In genomic region chr14:30855316-30855715, GRCm38 (mm10) we compare ENCODE assay signal across 19 mouse cellular contexts. TPM values are rescaled to one million over a fixed set of nuclear protein-coding genes. Genes with fewer than 3 reads are reported as not detected.
DNase-seq lines count a peak whose midpoint lies in the region; ATAC-seq and TF ChIP-seq lines count a peak whose summit lies in the region.
"Had no signal": no experiment of that assay in that cellular context is flagged by ENCODE, and none has a peak within 500 bp of the region (broad histone marks: within the 10 kb centered on the region; RNA-seq: fewer than 3 reads in every experiment).

No protein-coding gene starts in this region.

- no peak for TF ChIP-seq POLR2A in lung, adult 2 months (IDR thresholded peaks at IDR 0.05; ENCODE audit: borderline replicate concordance, extremely low read depth, low read depth, low read length)

- H3K4me3 ChIP-seq in lung, adult 2 months (replicated peaks; ENCODE audit: extremely low read depth, low read depth, low read length) = no peak overlapping the region
- H3K4me3 ChIP-seq in hindbrain, postnatal 0 days (ENCODE audit: low read length) = no peak overlapping the region
- H3K4me3 ChIP-seq: heart, embryonic 12.5 days; limb, embryonic 13.5 days; midbrain, embryonic 12.5 days had no signal

- no peaks in the 10 kb centered on the region for H3K4me1 ChIP-seq in lung, adult 2 months (ENCODE audit: control insufficient read depth, insufficient read depth, low read length)
- no peaks in the 10 kb centered on the region for H3K4me1 ChIP-seq in hindbrain, postnatal 0 days (ENCODE audit: insufficient read depth, low read length)
- H3K4me1 ChIP-seq: limb, embryonic 13.5 days; midbrain, embryonic 12.5 days had no signal

- H3K27ac ChIP-seq in hindbrain, postnatal 0 days = no peak overlapping the region
- H3K27ac ChIP-seq: limb, embryonic 13.5 days; midbrain, embryonic 12.5 days had no signal

- no peak overlapping the region for H3K4me2 ChIP-seq in hindbrain, postnatal 0 days (ENCODE audit: low read depth, low read length)
- H3K4me2 ChIP-seq: heart, embryonic 12.5 days; limb, embryonic 13.5 days; midbrain, embryonic 12.5 days had no signal

- 69% methylated on average over 3 of the region's 3 CpGs for WGBS in lung, adult 2 months
- WGBS in hindbrain, postnatal 0 days = 93% methylated on average over 3 of the region's 3 CpGs

- peak; percentile 64 for ATAC-seq in cerebellum, adult (ENCODE audit: insufficient number of reproducible peaks, low FRiP score, low TSS enrichment)
- no peak for ATAC-seq in hindbrain, postnatal 0 days
- ATAC-seq: forebrain, postnatal 0 days had no signal

- no peaks in the 10 kb centered on the region for H3K36me3 ChIP-seq in hindbrain, postnatal 0 days (ENCODE audit: insufficient read depth, low read length)
- H3K36me3 ChIP-seq: heart, embryonic 12.5 days had no signal

- no peak overlapping the region for H3K9ac ChIP-seq in hindbrain, postnatal 0 days (replicated peaks; ENCODE audit: low read length)
- H3K9ac ChIP-seq: forebrain, postnatal 0 days; heart, embryonic 12.5 days; limb, embryonic 13.5 days; midbrain, embryonic 12.5 days had no signal

- no peak for TF ChIP-seq CTCF in lung, adult 2 months (IDR thresholded peaks at IDR 0.05; ENCODE audit: insufficient read depth, low read length)
- TF ChIP-seq CTCF in hindbrain, postnatal 0 days (IDR thresholded peaks at IDR 0.05; ENCODE audit: low read depth) = no peak

- no peaks in the 10 kb centered on the region for H3K9me3 ChIP-seq in hindbrain, postnatal 0 days (ENCODE audit: low read length)
- H3K9me3 ChIP-seq: heart, embryonic 12.5 days; midbrain, embryonic 12.5 days had no signal

- no peaks in the 10 kb centered on the region for H3K27me3 ChIP-seq in hindbrain, postnatal 0 days (ENCODE audit: insufficient read depth, low read length)
- H3K27me3 ChIP-seq: heart, embryonic 12.5 days; limb, embryonic 13.5 days; midbrain, embryonic 12.5 days had no signal

- DNase-seq in cerebellum, postnatal 4 days (ENCODE audit: low spot score in 2 of 2) = no peak
- peak; percentile 55 for DNase-seq in lung, postnatal 36 days
- DNase-seq in lung, adult 2 months = no peak
- DNase-seq in cerebellum, postnatal 10 days = peak; percentile 18 to 22
- DNase-seq in spleen, adult 12 weeks (ENCODE audit: low spot score) = no peak
- DNase-seq in ovary, adult 18-20 months (ENCODE audit: low spot score) = no peak
- no peak for DNase-seq in hindbrain, postnatal 0 days (ENCODE audit: low spot score)
- DNase-seq: adrenal gland, adult 2 months; forebrain, postnatal 0 days; heart, postnatal 36 days; kidney, adult 8-10 months; right cerebral cortex, postnatal 4 days; thymus, adult 2 months had no signal

RNA-seq across cellular contexts. Expression of gene Mustn1, which starts 23.7 kb away (rescaled TPM):
- polyA plus RNA-seq in lung, adult 2 months (2012; rRNA removed) = 44.8 and 50.3 TPM in 2 replicates
- total RNA-seq in hindbrain, postnatal 0 days (2014; rRNA removed) = 1.1 and 3.2 TPM in 2 replicates
- 1.2 and 1.9 TPM in 2 replicates for polyA plus RNA-seq in hindbrain, postnatal 0 days (2015; fragmentation: Nextera tagmentation; extraction: Ambion mirVana)

RNA-seq across cellular contexts. Expression of gene Tmem110, which starts 29.9 kb away (rescaled TPM):
- polyA plus RNA-seq in lung, adult 2 months (2012; rRNA removed) = 40.6 and 43.7 TPM in 2 replicates
- total RNA-seq in hindbrain, postnatal 0 days (2014; rRNA removed) = 14.6 and 15.2 TPM in 2 replicates
- 12.8 and 14.6 TPM in 2 replicates for polyA plus RNA-seq in hindbrain, postnatal 0 days (2015; fragmentation: Nextera tagmentation; extraction: Ambion mirVana)

RNA-seq across cellular contexts. Expression of gene Itih4, which starts 31.0 kb away (rescaled TPM):
- 37.7 and 43.4 TPM in 2 replicates for polyA plus RNA-seq in lung, adult 2 months (2012; rRNA removed)
- total RNA-seq in hindbrain, postnatal 0 days (2014; rRNA removed) = 0.05 and 0.07 TPM in 2 replicates
- polyA plus RNA-seq in hindbrain, postnatal 0 days (2015; fragmentation: Nextera tagmentation; extraction: Ambion mirVana) = not detected in 2 replicates
- total RNA-seq: forebrain, postnatal 0 days; MEL had no signal
- polyA plus RNA-seq: embryonic facial prominence, embryonic 14.5 days; midbrain, embryonic 12.5 days had no signal

Comparison
In these comparisons a context has a peak if more than half of its experiments do, and no peak if none do; other contexts are left out.
1. DNase-seq: peak in lung, postnatal 36 days (single experiment) and cerebellum, postnatal 10 days (2 of 2); none in cerebellum, postnatal 4 days (0 of 2), lung, adult 2 months (single experiment), spleen, adult 12 weeks (single experiment), ovary, adult 18-20 months (single experiment) and hindbrain, postnatal 0 days (single experiment).
2. RNA of gene Mustn1, which starts 23.7 kb away (polyA plus RNA-seq): 44.8 to 50.3 TPM in lung, adult 2 months; 1.2 to 1.9 TPM in hindbrain, postnatal 0 days; every median in the first group is over 10 times any median in the second.
3. RNA of gene Itih4, which starts 31.0 kb away (polyA plus RNA-seq): 37.7 to 43.4 TPM in lung, adult 2 months; not detected in hindbrain, postnatal 0 days; every median in the first group is over 10 times any median in the second.